Mouse (Mus musculus) left cerebral cortex, adult 11 months (tissue): ENCODE results near the gene Kmt2b.

Experiments used
- DNase-seq: peaks from one replicate; pipeline ENCODE4 v3.0.0; 2022; ENCODE audit warnings: low spot score

The Kmt2b gene

GRCm38 (mm10) chr7:30564970-30565571 lies 23.5 kb downstream of the Kmt2b start, which contains the start of gene Igflr1:
TSS of gene Igflr1 (plus strand) at chr7:30565427.
- DNase-seq = no peak

- no peak for DNase-seq
These were observed 24.6 kb downstream of the Kmt2b start for GRCm38 (mm10) chr7:30563906-30564280.

DNA sequence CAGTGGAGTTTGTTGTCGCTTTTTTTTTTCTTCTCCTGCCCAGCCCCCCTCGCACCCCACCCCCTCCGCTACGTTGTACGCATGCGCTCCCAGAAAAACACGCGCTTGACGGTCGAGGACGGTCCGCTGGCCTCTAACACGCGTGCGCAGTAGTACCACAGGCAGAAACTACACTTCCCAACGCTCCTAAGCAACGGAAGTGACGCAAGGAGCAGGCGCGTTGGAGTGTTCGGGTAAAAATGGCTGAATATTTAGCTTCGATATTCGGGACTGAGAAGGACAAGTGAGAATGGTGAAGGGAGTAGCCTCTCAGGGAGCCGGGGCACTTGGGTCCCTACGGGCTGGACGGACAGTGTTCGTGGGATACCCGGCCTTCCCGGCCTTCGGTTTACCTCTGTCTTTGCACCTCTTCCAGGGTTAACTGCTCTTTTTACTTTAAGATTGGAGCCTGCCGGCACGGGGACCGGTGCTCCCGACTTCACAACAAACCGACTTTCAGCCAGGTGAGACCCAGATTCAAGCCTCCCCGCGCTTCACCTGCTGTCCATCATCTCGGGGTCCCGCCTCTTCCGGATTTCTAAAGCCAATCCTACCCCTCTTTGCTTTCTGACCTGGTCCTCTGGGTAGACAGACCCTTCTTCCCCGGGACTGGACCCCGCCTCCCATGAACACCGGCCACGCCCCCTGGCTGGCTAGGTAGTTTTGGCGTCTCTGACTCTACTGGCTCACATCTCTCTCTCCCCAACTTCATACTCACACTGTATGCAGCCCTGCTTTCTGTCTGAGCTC lies 25.2 kb downstream of the Kmt2b start, which contains the start of the genes U2af1l4, Gm49396 and Psenen:
Gene U2af1l4 (plus strand): TSS at position 185 of the 789 bp plus-strand sequence.
Gene Gm49396 (plus strand): TSS at position 228 of the 789 bp plus-strand sequence.
Gene Psenen (minus strand): TSS at position 511 of the 789 bp plus-strand sequence.
- DNase-seq = peak; percentile 93

DNA sequence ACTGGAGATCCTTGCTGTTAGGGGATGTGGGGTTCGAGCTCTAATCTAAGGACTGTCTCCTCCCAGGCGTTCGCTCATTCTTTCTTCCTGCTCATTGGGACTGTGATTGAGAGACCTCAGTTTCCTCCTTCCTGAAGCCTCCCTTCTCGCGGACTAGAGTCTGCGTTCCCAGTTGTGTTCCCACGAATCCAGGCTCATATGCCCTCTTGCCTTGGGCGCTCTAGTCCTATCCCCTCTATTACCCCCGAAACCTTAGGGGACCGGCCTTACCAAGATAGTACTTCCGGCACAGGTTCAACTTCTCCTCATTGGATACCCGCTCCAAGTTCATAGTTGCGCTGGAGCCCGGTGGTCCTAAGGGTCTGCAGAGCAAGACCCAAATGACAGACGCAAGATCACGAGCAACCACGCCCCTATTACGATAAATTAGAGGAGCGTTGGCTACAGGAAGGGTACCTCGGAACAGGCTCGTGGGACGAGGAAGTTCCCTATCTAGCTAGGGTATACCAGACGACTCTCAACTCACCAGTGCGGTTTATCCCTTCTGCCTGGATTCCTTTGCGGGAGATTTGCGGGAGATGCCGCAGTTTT lies 25.9 kb downstream of the Kmt2b start:
- no peak for DNase-seq

DNA sequence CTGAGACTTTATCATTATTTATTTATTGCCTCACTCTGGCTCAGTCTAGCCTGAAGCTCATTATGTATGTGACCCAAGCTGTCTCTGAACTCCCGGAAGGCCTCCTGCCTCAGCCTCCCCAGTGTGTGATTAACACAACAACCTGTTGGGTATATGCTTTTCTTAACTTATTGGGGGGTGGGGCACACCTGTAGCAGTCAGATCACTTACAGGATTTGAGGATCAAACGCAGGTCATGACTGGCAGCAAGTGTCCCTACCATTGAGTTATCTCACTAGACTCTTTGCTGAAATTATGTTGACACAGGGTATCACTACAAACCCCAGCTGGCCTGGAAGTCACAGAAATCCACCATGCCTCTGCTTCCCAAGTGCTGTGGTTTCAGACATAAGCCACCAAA lies 28.2 kb downstream of the Kmt2b start:
- DNase-seq = no peak

DNA sequence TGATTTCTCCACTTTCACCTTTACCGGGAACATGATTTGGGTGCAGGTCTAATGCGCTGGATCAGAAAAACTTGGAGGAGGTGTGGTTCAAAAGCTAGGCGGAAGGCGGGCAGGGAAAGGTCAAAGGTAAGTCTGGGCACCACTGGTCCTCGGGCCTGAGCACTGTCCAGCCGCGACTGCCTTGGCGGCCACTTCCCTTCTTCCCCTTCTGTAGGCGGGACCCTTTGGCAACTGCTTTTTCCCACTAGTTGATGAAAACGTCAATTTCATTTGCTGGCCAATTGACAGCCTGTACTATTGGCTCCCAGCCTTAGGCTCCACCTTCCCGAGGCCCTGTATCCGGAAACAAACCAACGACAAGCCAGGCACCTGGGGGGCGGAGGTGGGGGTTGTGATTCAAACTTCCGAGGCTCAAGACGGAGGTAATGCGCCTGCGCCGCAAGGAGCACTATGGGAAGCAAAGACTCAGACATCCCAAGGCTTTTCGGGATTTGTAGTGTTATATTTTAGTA lies 29.0 kb downstream of the Kmt2b start, which contains the start of gene Lin37:
Gene Lin37 (minus strand): TSS at position 396 of the 512 bp plus-strand sequence.
- DNase-seq = peak; percentile 98

GRCm38 (mm10) chr7:30558656-30559442 lies 29.7 kb downstream of the Kmt2b start:
- no peak for DNase-seq

GRCm38 (mm10) chr7:30557901-30558514 lies 30.5 kb downstream of the Kmt2b start:
- no peak for DNase-seq

DNA sequence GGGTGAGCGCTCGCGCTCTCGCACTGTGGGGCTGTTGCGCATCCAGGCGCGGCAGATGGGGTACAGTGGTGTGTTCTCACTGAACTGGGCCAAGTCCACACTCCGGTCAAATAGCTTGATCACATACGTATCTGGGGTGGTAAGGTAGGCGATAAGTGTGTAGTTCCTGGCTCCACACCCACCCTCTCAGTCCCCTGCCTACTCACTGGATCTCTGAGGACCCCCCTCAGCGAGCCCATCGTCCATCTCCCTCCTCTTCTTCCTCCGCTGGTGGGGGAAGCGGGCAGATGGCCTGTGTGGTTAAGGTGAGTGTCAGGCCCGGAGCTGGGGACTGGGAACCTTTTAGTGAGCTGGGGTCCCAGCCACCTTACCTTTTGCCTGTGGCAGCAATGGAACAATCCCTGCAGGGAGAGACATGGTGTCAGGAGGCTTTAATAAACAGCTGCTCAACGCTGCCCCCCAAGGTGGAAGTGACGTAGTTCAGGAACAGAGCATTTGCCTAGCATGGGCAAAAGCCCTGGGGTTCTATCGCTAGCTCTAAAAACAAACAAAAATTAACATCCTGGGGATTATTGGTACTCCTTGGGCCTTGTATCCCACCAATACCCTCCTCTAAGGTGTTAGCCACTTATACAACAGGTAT lies 31.5 kb downstream of the Kmt2b start:
- no peak for DNase-seq

DNA sequence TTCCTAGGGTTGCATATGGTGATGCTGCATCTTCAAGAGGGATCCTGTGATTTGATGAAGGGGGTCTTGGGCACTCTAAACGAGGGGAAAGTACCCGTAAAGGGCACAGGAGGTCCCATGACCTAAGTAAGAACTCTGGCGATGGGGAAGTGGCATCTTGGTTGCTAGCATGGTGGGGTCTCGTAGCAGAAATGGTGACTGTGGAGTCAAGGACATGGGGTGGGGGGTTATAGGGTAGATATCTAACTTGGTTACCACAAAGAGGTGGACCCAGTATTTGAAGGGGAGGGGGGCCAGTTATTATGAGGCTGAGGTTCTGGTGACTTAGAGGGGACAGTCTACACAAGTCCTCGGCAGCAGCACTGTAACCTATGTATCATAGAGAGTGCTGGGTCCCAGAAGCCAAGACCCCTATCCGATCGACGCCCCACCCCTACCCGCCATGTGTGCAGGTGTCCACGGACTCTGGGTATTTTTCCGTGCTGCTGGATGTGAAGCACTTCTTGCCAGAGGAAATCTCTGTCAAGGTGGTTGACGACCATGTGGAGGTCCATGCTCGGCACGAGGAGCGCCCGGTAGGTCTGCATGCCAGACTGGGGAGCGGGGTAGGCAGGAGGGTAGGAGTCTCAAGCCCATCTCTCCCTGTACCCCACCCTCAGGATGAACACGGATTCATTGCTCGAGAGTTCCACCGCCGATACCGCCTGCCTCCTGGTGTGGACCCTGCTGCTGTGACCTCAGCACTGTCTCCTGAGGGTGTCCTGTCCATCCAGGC lies 34.5 kb downstream of the Kmt2b start:
- DNase-seq = no peak

GRCm38 (mm10) chr7:30553021-30553589 lies 35.4 kb downstream of the Kmt2b start:
- no peak for DNase-seq

- peak; percentile 93 for DNase-seq
These were observed 36.2 kb downstream of the Kmt2b start, which contains the start of the genes Hspb6 and Proser3 for GRCm38 (mm10) chr7:30552102-30553020. TSS of gene Hspb6 (plus strand) at chr7:30552178. TSS of gene Proser3 (minus strand) at chr7:30552299.

GRCm38 (mm10) chr7:30551445-30552101 lies 37.0 kb downstream of the Kmt2b start:
- DNase-seq = no peak

- no peak for DNase-seq
These were observed 37.9 kb downstream of the Kmt2b start for GRCm38 (mm10) chr7:30550603-30551002.

DNA sequence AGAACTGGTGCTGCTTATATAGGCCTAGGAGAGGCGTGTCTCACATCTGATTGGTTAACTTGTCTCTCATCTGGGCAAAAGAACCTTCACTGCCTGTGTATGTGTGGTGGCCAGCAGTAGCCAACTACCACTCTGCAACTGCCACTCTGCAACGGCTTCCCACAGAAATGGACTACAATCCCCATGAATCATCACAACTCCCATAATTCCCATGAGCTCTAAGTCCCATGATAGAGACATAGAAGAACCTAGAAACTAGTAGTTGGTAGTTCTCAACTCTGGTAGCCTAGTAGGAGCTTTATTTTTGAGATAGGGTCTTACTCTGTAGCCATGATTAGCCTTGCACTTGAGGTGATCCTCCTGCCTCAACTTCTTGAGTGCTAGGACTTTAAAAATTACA lies 38.6 kb downstream of the Kmt2b start:
- no peak for DNase-seq

- DNase-seq = no peak
These were observed 44.2 kb downstream of the Kmt2b start for GRCm38 (mm10) chr7:30544327-30544726.

- DNase-seq = no peak
These were observed 48.0 kb downstream of the Kmt2b start for GRCm38 (mm10) chr7:30540572-30540971.
